Comparison of ENCODE assay signal across 19 mouse cellular contexts in genomic region chr15:80202111-80202775, GRCm38 (mm10). TPM values are rescaled to one million over a fixed set of nuclear protein-coding genes. Genes with fewer than 3 reads are reported as not detected.
DNase-seq lines count a peak whose midpoint lies in the region; ATAC-seq lines count a peak whose summit lies in the region.
"Had no signal": no experiment of that assay in that cellular context is flagged by ENCODE, and none has a peak within 500 bp of the region (broad histone marks: within the 10 kb centered on the region; RNA-seq: fewer than 3 reads in every experiment).

No protein-coding gene starts in this region.

- ATAC-seq in frontal cortex, adult (ENCODE audit: low TSS enrichment) = peak; percentile 98
- no peak for ATAC-seq in midbrain, embryonic 11.5 days (ENCODE audit: low FRiP score)
- no peak for ATAC-seq in midbrain, embryonic 16.5 days
- no peak for ATAC-seq in megakaryocyte progenitor cell, adult 5-6 weeks (replicated peaks; ENCODE audit: poor library complexity)
- ATAC-seq: midbrain, embryonic 15.5 days had no signal

- H3K4me1 ChIP-seq in midbrain, embryonic 11.5 days (ENCODE audit: control insufficient read depth, insufficient read depth, low read length) = no peaks in the 10 kb centered on the region
- no peaks in the 10 kb centered on the region for H3K4me1 ChIP-seq in midbrain, embryonic 16.5 days (ENCODE audit: control insufficient read depth, insufficient read depth, low read length)
- H3K4me1 ChIP-seq: midbrain, embryonic 15.5 days had no signal

- H3K9me3 ChIP-seq in midbrain, embryonic 11.5 days (ENCODE audit: control insufficient read depth, low read length) = no peaks in the 10 kb centered on the region
- H3K9me3 ChIP-seq in midbrain, embryonic 16.5 days (replicated peaks; ENCODE audit: control insufficient read depth, low read length, poor library complexity, severe bottlenecking) = no peaks in the 10 kb centered on the region
- H3K9me3 ChIP-seq: hindbrain, embryonic 13.5 days; midbrain, embryonic 15.5 days had no signal

- DNase-seq in frontal cortex, postnatal 14 days (ENCODE audit: low spot score in 2 of 2) = no peak
- peak; percentile 10 for DNase-seq in midbrain, embryonic 11.5 days (ENCODE audit: low spot score, missing footprints)
- peak; percentile 84 for DNase-seq in layer of hippocampus, adult 9-11 months
- peak; percentile 84 for DNase-seq in telencephalon, adult 2 months (ENCODE audit: low read depth, low spot score)
- DNase-seq in thymus, postnatal 14 days = no peak
- DNase-seq: gastrocnemius, postnatal 14 days; spleen, adult 18-20 months had no signal

- 86% methylated on average over 6 of the region's 6 CpGs for WGBS in midbrain, embryonic 11.5 days
- 87% methylated on average over 6 of the region's 6 CpGs for WGBS in midbrain, embryonic 16.5 days

- H3K27me3 ChIP-seq in midbrain, embryonic 11.5 days (ENCODE audit: control insufficient read depth, insufficient read depth, low read length) = no peaks in the 10 kb centered on the region
- H3K27me3 ChIP-seq in midbrain, embryonic 16.5 days (ENCODE audit: control insufficient read depth, insufficient read depth, low read depth, low read length) = no peaks in the 10 kb centered on the region
- H3K27me3 ChIP-seq: hindbrain, embryonic 13.5 days; midbrain, embryonic 15.5 days had no signal

- H3K4me3 ChIP-seq in midbrain, embryonic 11.5 days (ENCODE audit: low read depth, low read length) = no peak overlapping the region
- no peak overlapping the region for H3K4me3 ChIP-seq in midbrain, embryonic 16.5 days (ENCODE audit: low read depth, low read length)
- H3K4me3 ChIP-seq: hindbrain, embryonic 13.5 days; midbrain, embryonic 15.5 days had no signal

- no peak overlapping the region for H3K4me2 ChIP-seq in midbrain, embryonic 11.5 days
- no peak overlapping the region for H3K4me2 ChIP-seq in midbrain, embryonic 16.5 days (ENCODE audit: low read length)
- H3K4me2 ChIP-seq: hindbrain, embryonic 13.5 days; liver, embryonic 11.5 days; midbrain, embryonic 15.5 days had no signal

- no peak overlapping the region for H3K27ac ChIP-seq in midbrain, embryonic 11.5 days (ENCODE audit: low read depth, low read length)
- no peak overlapping the region for H3K27ac ChIP-seq in midbrain, embryonic 16.5 days (ENCODE audit: low read length)
- H3K27ac ChIP-seq: hindbrain, embryonic 13.5 days; kidney, postnatal 0 days; midbrain, embryonic 15.5 days had no signal

- H3K36me3 ChIP-seq in midbrain, embryonic 11.5 days (ENCODE audit: control insufficient read depth, insufficient read depth, low read length) = no peaks in the 10 kb centered on the region
- no peaks in the 10 kb centered on the region for H3K36me3 ChIP-seq in midbrain, embryonic 16.5 days (ENCODE audit: control insufficient read depth, insufficient read depth, low read length)
- H3K36me3 ChIP-seq: midbrain, embryonic 15.5 days had no signal

- no peak overlapping the region for H3K9ac ChIP-seq in midbrain, embryonic 11.5 days (ENCODE audit: low read length)
- no peak overlapping the region for H3K9ac ChIP-seq in midbrain, embryonic 16.5 days (ENCODE audit: low read depth, low read length)
- H3K9ac ChIP-seq: hindbrain, embryonic 13.5 days; midbrain, embryonic 15.5 days had no signal

RNA-seq across cellular contexts. Expression of gene Mgat3, which starts 28.7 kb away (rescaled TPM):
- polyA plus RNA-seq in midbrain, embryonic 11.5 days (2014; fragmentation: Nextera tagmentation; extraction: Ambion mirVana) = 8.0 and 10.7 TPM in 2 replicates
- polyA plus RNA-seq in midbrain, embryonic 16.5 days (2015; fragmentation: Nextera tagmentation; extraction: Ambion mirVana) = 14.1 and 15.2 TPM in 2 replicates
- total RNA-seq in megakaryocyte progenitor cell, adult 5-6 weeks (2015) = not detected in 2 replicates
- not detected in 2 replicates for total RNA-seq in megakaryocyte progenitor cell, adult 5-6 weeks (2017)
- total RNA-seq: common myeloid progenitor, adult 5-6 weeks had no signal

RNA-seq across cellular contexts. Expression of gene Mief1, which starts 31.6 kb away (rescaled TPM):
- polyA plus RNA-seq in midbrain, embryonic 11.5 days (2014; fragmentation: Nextera tagmentation; extraction: Ambion mirVana) = 35.5 and 40.8 TPM in 2 replicates
- 35.2 and 37.4 TPM in 2 replicates for polyA plus RNA-seq in midbrain, embryonic 16.5 days (2015; fragmentation: Nextera tagmentation; extraction: Ambion mirVana)
- total RNA-seq in megakaryocyte progenitor cell, adult 5-6 weeks (2015) = 18.0 and 18.2 TPM in 2 replicates
- 21.4 and 25.7 TPM in 2 replicates for total RNA-seq in megakaryocyte progenitor cell, adult 5-6 weeks (2017)

RNA-seq across cellular contexts. Expression of gene AC140267.1, which starts 33.4 kb away (rescaled TPM):
- polyA plus RNA-seq in midbrain, embryonic 11.5 days (2014; fragmentation: Nextera tagmentation; extraction: Ambion mirVana) = not detected in 2 replicates
- polyA plus RNA-seq in midbrain, embryonic 16.5 days (2015; fragmentation: Nextera tagmentation; extraction: Ambion mirVana) = 5.5 TPM in 1 of 2 replicates, not detected in the other
- total RNA-seq in megakaryocyte progenitor cell, adult 5-6 weeks (2015) = 1.6 and 8.0 TPM in 2 replicates
- total RNA-seq in megakaryocyte progenitor cell, adult 5-6 weeks (2017) = not detected in 2 replicates
- total RNA-seq: common myeloid progenitor, adult 5-6 weeks; ES-E14 had no signal
- polyA plus RNA-seq: heart, embryonic 14.5 days; hindbrain, embryonic 13.5 days; kidney, postnatal 0 days; liver, embryonic 11.5 days; neural tube, embryonic 14.5 days; testis, adult 2 months had no signal

RNA-seq across cellular contexts. Expression of gene Atf4, which starts 52.7 kb away (rescaled TPM):
- 137 and 144 TPM in 2 replicates for polyA plus RNA-seq in midbrain, embryonic 11.5 days (2014; fragmentation: Nextera tagmentation; extraction: Ambion mirVana)
- 125 and 131 TPM in 2 replicates for polyA plus RNA-seq in midbrain, embryonic 16.5 days (2015; fragmentation: Nextera tagmentation; extraction: Ambion mirVana)
- total RNA-seq in megakaryocyte progenitor cell, adult 5-6 weeks (2015) = 218 and 306 TPM in 2 replicates
- total RNA-seq in megakaryocyte progenitor cell, adult 5-6 weeks (2017) = 305 and 370 TPM in 2 replicates

Comparison
In these comparisons a context has a peak if more than half of its experiments do, and no peak if none do; other contexts are left out.
1. DNase-seq: peak in midbrain, embryonic 11.5 days (single experiment), layer of hippocampus, adult 9-11 months (single experiment) and telencephalon, adult 2 months (single experiment); none in frontal cortex, postnatal 14 days (0 of 2) and thymus, postnatal 14 days (single experiment).